Mouse (Mus musculus) adrenal gland, postnatal 0 days (tissue): ENCODE results near the gene Gm3448. TPM values are rescaled to one million over a fixed set of nuclear protein-coding genes. Genes with fewer than 3 reads are reported as not detected.

Experiments
- polyA plus RNA-seq: library from polyadenylated mRNA; unstranded; fragments of >200 nt; fragmentation: Nextera tagmentation; extraction: Ambion mirVana; gene quantifications from 2 replicates; pipeline ENCODE4 v1.2.1, GENCODE M21; 2015

Gm3448 gene
- 1.4 and 2.3 TPM in 2 replicates for polyA plus RNA-seq

DNA sequence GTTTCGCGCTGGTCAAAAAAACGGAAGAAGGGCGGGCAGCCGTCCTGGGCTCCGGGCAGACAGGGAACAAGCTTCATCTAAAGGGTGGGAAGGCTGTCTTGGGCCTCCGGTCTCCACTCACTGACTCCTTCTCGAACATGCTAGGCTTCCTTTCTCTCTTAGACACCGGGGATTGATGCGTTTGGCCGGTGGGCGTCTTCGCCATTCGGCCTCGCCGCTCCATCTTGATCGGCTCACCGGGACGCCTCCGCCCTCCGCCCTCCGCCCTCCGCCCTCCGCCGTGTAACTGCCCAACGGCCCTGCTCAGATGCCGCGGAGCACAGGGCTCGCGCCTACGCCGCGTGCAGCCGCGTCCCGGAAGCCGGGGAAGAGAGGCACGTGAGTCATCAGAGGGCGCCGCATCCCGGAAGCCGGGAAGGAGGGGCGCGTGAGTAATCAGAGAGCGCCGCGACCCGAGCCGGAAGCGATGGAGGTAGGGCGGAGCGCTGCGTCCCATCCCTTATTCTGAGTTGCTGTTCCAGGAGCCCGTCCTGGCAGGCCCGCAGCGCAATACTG is at the start of gene Gm3448, which contains the start of the genes Ermard and Tcte3:
Gene Gm3448, minus strand, starts transcription at position 363 of the 555 bp plus-strand sequence.
Gene Ermard, plus strand, starts transcription at position 34 of the 555 bp plus-strand sequence.
Gene Tcte3, minus strand, starts transcription at position 314 of the 555 bp plus-strand sequence.

DNA sequence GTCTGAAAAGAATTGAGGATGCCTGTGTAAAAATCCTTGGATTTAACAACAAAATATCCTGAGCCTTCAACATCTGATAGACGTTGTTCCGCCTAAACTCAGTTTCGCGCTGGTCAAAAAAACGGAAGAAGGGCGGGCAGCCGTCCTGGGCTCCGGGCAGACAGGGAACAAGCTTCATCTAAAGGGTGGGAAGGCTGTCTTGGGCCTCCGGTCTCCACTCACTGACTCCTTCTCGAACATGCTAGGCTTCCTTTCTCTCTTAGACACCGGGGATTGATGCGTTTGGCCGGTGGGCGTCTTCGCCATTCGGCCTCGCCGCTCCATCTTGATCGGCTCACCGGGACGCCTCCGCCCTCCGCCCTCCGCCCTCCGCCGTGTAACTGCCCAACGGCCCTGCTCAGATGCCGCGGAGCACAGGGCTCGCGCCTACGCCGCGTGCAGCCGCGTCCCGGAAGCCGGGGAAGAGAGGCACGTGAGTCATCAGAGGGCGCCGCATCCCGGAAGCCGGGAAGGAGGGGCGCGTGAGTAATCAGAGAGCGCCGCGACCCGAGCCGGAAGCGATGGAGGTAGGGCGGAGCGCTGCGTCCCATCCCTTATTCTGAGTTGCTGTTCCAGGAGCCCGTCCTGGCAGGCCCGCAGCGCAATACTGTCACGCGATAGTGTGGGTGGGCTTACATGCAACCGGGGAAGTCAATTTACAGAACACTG is 31.5 kb downstream of the Gm3448 start, which contains the start of gene Gm3435:
Gene Gm3435, plus strand, starts transcription at position 471 of the 708 bp plus-strand sequence.

DNA sequence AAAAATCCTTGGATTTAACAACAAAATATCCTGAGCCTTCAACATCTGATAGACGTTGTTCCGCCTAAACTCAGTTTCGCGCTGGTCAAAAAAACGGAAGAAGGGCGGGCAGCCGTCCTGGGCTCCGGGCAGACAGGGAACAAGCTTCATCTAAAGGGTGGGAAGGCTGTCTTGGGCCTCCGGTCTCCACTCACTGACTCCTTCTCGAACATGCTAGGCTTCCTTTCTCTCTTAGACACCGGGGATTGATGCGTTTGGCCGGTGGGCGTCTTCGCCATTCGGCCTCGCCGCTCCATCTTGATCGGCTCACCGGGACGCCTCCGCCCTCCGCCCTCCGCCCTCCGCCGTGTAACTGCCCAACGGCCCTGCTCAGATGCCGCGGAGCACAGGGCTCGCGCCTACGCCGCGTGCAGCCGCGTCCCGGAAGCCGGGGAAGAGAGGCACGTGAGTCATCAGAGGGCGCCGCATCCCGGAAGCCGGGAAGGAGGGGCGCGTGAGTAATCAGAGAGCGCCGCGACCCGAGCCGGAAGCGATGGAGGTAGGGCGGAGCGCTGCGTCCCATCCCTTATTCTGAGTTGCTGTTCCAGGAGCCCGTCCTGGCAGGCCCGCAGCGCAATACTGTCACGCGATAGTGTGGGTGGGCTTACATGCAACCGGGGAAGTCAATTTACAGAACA is 62.8 kb downstream of the Gm3448 start, which contains the start of the genes 9030025P20Rik and Gm3417:
Gene 9030025P20Rik, plus strand, starts transcription at position 107 of the 677 bp plus-strand sequence.
Gene Gm3417, minus strand, starts transcription at position 429 of the 677 bp plus-strand sequence.

DNA sequence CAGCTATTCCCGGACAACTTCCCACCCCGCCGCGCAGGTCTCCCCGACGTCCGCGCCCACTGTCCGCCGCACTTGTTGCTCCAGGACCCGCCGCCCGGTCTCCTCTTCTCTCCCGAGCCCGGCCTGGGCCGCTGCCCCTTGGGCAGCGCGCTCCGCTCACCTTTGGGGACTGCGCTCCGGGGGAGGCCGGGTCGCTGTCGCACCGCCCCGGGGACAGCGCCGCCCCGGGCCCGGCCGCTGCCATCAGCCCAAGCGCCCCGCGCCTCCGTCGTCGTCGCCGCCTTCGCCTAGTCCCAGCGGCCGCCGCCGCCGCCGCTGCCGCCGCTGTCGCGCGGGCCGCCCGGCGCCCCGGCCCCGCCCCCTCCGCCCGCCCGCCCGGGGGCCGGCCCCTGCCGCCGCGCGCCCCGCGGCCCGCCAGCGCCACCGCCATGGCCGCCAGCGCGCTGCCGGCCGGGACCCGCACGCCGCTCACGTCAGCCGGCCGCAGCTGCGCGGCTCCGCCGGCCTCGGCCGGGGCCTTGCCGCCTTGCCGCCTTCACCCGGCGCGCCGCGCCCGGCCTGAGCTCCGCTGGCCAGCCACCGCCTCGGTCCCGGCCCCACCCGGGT is 80.3 kb downstream of the Gm3448 start, which contains the start of gene Phf10:
Gene Phf10, minus strand, starts transcription at position 323 of the 606 bp plus-strand sequence.

Other genes starting within 250 kb of the Gm3448 start
- 30.4 and 37.2 TPM in 2 replicates for gene Wdr27, start 98.4 kb downstream of the Gm3448 start, polyA plus RNA-seq
- 47.4 and 48.2 TPM in 2 replicates for gene 1600012H06Rik, start 98.4 kb downstream of the Gm3448 start, polyA plus RNA-seq
- gene Phf10, start 80.3 kb downstream of the Gm3448 start, polyA plus RNA-seq, result 20.7 and 33.5 TPM in 2 replicates
- gene 9030025P20Rik, start 63.1 kb downstream of the Gm3448 start, polyA plus RNA-seq, result 4.7 and 12.5 TPM in 2 replicates
- 1.4 TPM in 1 of 2 replicates, not detected in the other for gene Gm3417, start 62.7 kb downstream of the Gm3448 start, polyA plus RNA-seq
- gene Gm3435, start 31.4 kb downstream of the Gm3448 start, polyA plus RNA-seq, result 10.1 and 13.6 TPM in 2 replicates
- 30.3 and 63.1 TPM in 2 replicates for gene Ermard, start 329 bp downstream of the Gm3448 start, polyA plus RNA-seq
- 2.6 and 4.3 TPM in 2 replicates for gene Tcte3, start within 50 bp of the Gm3448 start, polyA plus RNA-seq